Mouse (Mus musculus): ENCODE results near the gene Myl7.

GRCm38 (mm10) chr11:5887250-5887649 is 11.3 kb downstream of the Myl7 start:
- TF ChIP-seq CTCF (IDR thresholded peaks at IDR 0.05; ENCODE audit: insufficient read depth, low read length) (no peak), POLR2A (IDR thresholded peaks at IDR 0.05; ENCODE audit: borderline replicate concordance, extremely low read depth, low read depth, low read length) (no peak)

All from lung, adult 2 months (tissue).